Mouse (Mus musculus): ENCODE data around the gene Cuedc2. TPM values are rescaled to one million over a fixed set of nuclear protein-coding genes. Genes with fewer than 3 reads are reported as not detected.

Cuedc2 gene
- total and polyA plus RNA-seq, 2 experiments from 2014 or later, result 134 to 326 TPM

DNA sequence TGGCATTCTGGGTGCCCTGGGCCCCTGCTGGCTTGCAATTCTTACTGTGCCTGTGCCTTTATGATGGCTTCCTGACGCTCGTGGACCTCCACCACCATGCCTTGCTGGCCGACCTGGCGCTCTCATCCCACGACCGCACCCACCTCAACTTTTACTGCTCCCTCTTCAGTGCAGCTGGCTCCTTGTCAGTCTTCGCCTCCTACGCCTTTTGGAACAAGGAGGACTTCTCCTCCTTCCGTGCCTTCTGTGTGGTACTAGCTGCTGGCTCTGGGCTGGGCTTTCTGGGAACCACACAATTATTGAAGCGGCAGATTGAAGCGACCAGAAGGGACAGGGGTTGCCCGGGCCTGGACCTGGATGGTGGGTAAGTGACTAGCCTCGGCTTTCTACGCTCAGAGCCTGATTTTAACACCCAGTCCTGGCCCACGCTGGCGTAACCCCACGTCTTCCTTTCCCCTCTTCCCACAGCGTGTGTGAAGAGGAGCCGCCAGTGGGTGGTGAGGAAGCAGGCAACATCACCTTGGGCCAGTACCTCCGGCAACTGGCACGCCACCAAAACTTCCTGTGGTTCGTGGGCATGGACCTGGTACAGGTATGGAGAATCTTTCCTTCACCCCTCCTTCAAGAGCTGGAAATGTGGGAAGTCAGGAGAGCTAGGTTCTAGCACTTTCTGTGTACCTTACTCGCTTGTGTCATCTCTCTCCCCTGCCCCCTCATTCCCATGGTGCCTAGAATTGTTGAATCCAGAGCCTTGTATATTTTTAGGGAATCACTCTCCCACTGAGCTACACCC, 29.5 kb upstream of the Cuedc2 start:
- no peak overlapping the region for H3K4me3 ChIP-seq (ENCODE audit: low read length)
- H3K27ac ChIP-seq, result no peak overlapping the region
- no peaks in the 10 kb centered on the region for H3K4me1 ChIP-seq (ENCODE audit: insufficient read depth, low read length)
- H3K27me3 ChIP-seq (ENCODE audit: insufficient read depth, low read length), result no peaks in the 10 kb centered on the region
- H3K9me3 ChIP-seq (ENCODE audit: low read length), result no peaks in the 10 kb centered on the region
- no peak overlapping the region for H3K9ac ChIP-seq (replicated peaks; ENCODE audit: low read length)
- no peaks in the 10 kb centered on the region for H3K36me3 ChIP-seq (ENCODE audit: insufficient read depth, low read length)
- 89% methylated on average over 23 of the region's 23 CpGs for WGBS
- TF ChIP-seq CTCF (IDR thresholded peaks at IDR 0.05; ENCODE audit: low read depth), result no peak
- ATAC-seq (no peak), DNase-seq (ENCODE audit: low spot score) (no peak)
- no peak overlapping the region for H3K4me2 ChIP-seq (ENCODE audit: low read depth, low read length)

DNA sequence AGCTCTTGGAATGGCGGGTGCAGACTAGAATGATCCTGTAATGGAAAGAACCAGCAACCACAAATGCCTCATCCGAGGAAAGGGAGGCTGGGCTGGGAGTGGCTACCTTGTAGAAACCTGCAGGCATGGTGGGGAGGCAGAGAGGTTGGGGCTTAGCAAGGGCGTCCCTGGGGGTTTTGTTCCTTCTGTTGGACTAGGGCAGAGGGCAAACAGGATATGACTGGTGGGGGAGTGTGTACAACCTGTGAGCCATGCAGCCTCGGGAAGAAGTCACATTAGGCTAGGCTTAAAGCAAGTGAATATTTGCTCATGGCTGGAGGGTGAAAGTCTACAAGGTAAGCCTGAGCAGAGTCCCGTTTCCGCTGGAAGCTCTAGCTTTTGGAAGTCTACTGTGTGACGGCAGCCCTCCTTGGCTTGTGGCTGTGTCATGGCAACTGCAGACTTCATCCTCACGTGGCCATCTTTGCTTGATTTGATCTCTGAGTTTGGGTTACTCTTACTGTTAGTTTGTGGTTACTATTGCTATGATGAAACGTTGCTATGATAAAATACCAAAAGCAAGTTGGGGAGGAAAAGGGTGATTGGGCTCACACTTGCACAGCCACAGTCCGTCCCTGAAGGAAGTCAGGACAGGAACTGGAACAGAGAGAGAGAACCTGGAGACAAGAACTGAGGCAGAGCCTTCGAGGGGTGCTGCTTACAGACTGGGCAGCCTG, 24.9 kb upstream of the Cuedc2 start:
- DNase-seq (ENCODE audit: low spot score), result no peak
- no peak overlapping the region for H3K9ac ChIP-seq (replicated peaks; ENCODE audit: low read length)
- H3K27me3 ChIP-seq (ENCODE audit: insufficient read depth, low read length), result no peaks in the 10 kb centered on the region
- no peak overlapping the region for H3K27ac ChIP-seq
- no peak overlapping the region for H3K4me3 ChIP-seq (ENCODE audit: low read length)
- no peaks in the 10 kb centered on the region for H3K9me3 ChIP-seq (ENCODE audit: low read length)
- no peak overlapping the region for H3K4me2 ChIP-seq (ENCODE audit: low read depth, low read length)
- 89% methylated on average over 11 of the region's 11 CpGs for WGBS
- no peak for ATAC-seq
- no peaks in the 10 kb centered on the region for H3K36me3 ChIP-seq (ENCODE audit: insufficient read depth, low read length)
- H3K4me1 ChIP-seq (ENCODE audit: insufficient read depth, low read length), result no peaks in the 10 kb centered on the region
- no peak for TF ChIP-seq CTCF (IDR thresholded peaks at IDR 0.05; ENCODE audit: low read depth)

GRCm38 (mm10) chr19:46362104-46362503, 23.6 kb upstream of the Cuedc2 start:
- Histone ChIP-seq H3K4me1 (ENCODE audit: insufficient read depth, low read length) (no peaks in the 10 kb centered on the region), H3K4me3 (ENCODE audit: low read length) (no peak overlapping the region), H3K36me3 (ENCODE audit: insufficient read depth, low read length) (no peaks in the 10 kb centered on the region), H3K4me2 (ENCODE audit: low read depth, low read length) (no peak overlapping the region), H3K9ac (replicated peaks; ENCODE audit: low read length) (no peak overlapping the region), H3K27ac (no peak overlapping the region), H3K27me3 (ENCODE audit: insufficient read depth, low read length) (no peaks in the 10 kb centered on the region), H3K9me3 (ENCODE audit: low read length) (no peaks in the 10 kb centered on the region)
- no peak for TF ChIP-seq CTCF (IDR thresholded peaks at IDR 0.05; ENCODE audit: low read depth)
- no peak for ATAC-seq
- WGBS, result 59% methylated on average over 8 of the region's 8 CpGs
- no peak for DNase-seq (ENCODE audit: low spot score)

DNA sequence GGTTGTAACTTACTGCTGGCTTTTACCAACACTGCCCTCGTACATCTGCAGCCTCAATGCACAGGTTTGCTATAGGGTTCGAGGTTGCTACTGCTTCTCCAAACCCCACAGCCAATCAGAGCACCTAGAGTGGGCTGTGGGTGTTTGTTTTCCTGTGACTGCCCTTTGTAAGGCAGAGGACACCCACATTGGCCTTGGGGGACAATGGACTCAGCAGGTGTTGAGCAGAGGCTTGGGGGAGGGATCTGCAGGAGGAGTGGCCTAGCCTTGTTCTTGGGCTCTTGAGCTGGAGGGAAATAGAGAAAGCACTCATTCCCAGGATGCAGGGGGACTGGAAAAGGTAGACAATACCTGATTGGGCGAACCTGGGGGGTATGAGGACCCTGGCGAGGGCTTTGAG, 19.9 kb upstream of the Cuedc2 start:
- DNase-seq (ENCODE audit: low spot score), result no peak
- ATAC-seq, result no peak
- Histone ChIP-seq H3K9me3 (ENCODE audit: low read length) (no peaks in the 10 kb centered on the region), H3K27ac (no peak overlapping the region), H3K36me3 (ENCODE audit: insufficient read depth, low read length) (no peaks in the 10 kb centered on the region), H3K9ac (replicated peaks; ENCODE audit: low read length) (no peak overlapping the region), H3K4me1 (ENCODE audit: insufficient read depth, low read length) (no peaks in the 10 kb centered on the region), H3K27me3 (ENCODE audit: insufficient read depth, low read length) (no peaks in the 10 kb centered on the region), H3K4me3 (ENCODE audit: low read length) (no peak overlapping the region), H3K4me2 (ENCODE audit: low read depth, low read length) (no peak overlapping the region)
- 57% methylated on average over 4 of the region's 4 CpGs for WGBS
- no peak for TF ChIP-seq CTCF (IDR thresholded peaks at IDR 0.05; ENCODE audit: low read depth)

GRCm38 (mm10) chr19:46357344-46358280, 19.1 kb upstream of the Cuedc2 start:
- Histone ChIP-seq H3K4me2 (ENCODE audit: low read depth, low read length) (peak overlapping the region; percentile 90), H3K4me1 (ENCODE audit: insufficient read depth, low read length) (no peaks in the 10 kb centered on the region), H3K4me3 (ENCODE audit: low read length) (peak overlapping the region; percentile 65), H3K27me3 (ENCODE audit: insufficient read depth, low read length) (no peaks in the 10 kb centered on the region), H3K36me3 (ENCODE audit: insufficient read depth, low read length) (no peaks in the 10 kb centered on the region), H3K9ac (replicated peaks; ENCODE audit: low read length) (peak overlapping the region; percentile 70), H3K27ac (no peak overlapping the region), H3K9me3 (ENCODE audit: low read length) (no peaks in the 10 kb centered on the region)
- 18% methylated on average over 25 of the region's 25 CpGs for WGBS
- DNase-seq (ENCODE audit: low spot score), result no peak
- TF ChIP-seq CTCF (IDR thresholded peaks at IDR 0.05; ENCODE audit: low read depth), result no peak
- ATAC-seq, result no peak

- TF ChIP-seq CTCF (IDR thresholded peaks at IDR 0.05; ENCODE audit: low read depth), result no peak
- Histone ChIP-seq H3K27ac (peak overlapping the region; percentile 56; the same call in 1 of the 2 replicates), H3K4me2 (ENCODE audit: low read depth, low read length) (peak overlapping the region; percentile 90), H3K4me1 (ENCODE audit: insufficient read depth, low read length) (no peaks in the 10 kb centered on the region), H3K4me3 (ENCODE audit: low read length) (peak overlapping the region; percentile 65), H3K27me3 (ENCODE audit: insufficient read depth, low read length) (no peaks in the 10 kb centered on the region), H3K36me3 (ENCODE audit: insufficient read depth, low read length) (no peaks in the 10 kb centered on the region), H3K9ac (replicated peaks; ENCODE audit: low read length) (peak overlapping the region; percentile 70), H3K9me3 (ENCODE audit: low read length) (no peaks in the 10 kb centered on the region)
- ATAC-seq (peak; percentile 93), DNase-seq (ENCODE audit: low spot score) (peak; percentile 96)
- under 1% methylated on average over 29 of the region's 29 CpGs for WGBS
Observed at GRCm38 (mm10) chr19:46356701-46357138, 18.2 kb upstream of the Cuedc2 start.
